Mouse (Mus musculus): ENCODE data around the gene Cdk19. TPM values are rescaled to one million over a fixed set of nuclear protein-coding genes. Genes with fewer than 3 reads are reported as not detected.
"Not testable (repeated sequence)": the region's sequence is repeated elsewhere in the genome, so short reads cannot be mapped to it uniquely, and the experiment has no call there.

Cdk19 gene
- polyA plus RNA-seq, 1 experiment: 2.8 TPM

- Histone ChIP-seq H3K27me3 (ENCODE audit: control insufficient read depth, insufficient read depth, low read length) (no peaks in the 10 kb centered on the region), H3K36me3 (ENCODE audit: control insufficient read depth, insufficient read depth, low read length) (no peaks in the 10 kb centered on the region), H3K4me1 (ENCODE audit: control insufficient read depth, insufficient read depth, insufficient read length, low read length) (no peaks in the 10 kb centered on the region; the same call in 1 of the 2 replicates), H3K27ac (ENCODE audit: insufficient read depth, low read depth, low read length) (no peak overlapping the region), H3K4me3 (ENCODE audit: low read depth, low read length) (no peak overlapping the region)
- TF ChIP-seq POLR2A (IDR thresholded peaks at IDR 0.05; ENCODE audit: low read depth, low read length) (no peak), CTCF (IDR thresholded peaks at IDR 0.05; ENCODE audit: extremely low read depth, insufficient read length, insufficient replicate concordance, low read depth, low read length) (no peak)
- WGBS: 66% methylated on average over 7 of the region's 7 CpGs
These were observed 77.6 kb downstream of the Cdk19 start for GRCm38 (mm10) chr10:40416944-40417343.

GRCm38 (mm10) chr10:40419841-40420240 is 80.5 kb downstream of the Cdk19 start:
- Histone ChIP-seq H3K4me1 (ENCODE audit: control insufficient read depth, insufficient read depth, insufficient read length, low read length) (no peaks in the 10 kb centered on the region; the same call in 1 of the 2 replicates), H3K27me3 (ENCODE audit: control insufficient read depth, insufficient read depth, low read length) (no peaks in the 10 kb centered on the region), H3K4me3 (ENCODE audit: low read depth, low read length) (no peak overlapping the region), H3K27ac (ENCODE audit: insufficient read depth, low read depth, low read length) (no peak overlapping the region), H3K36me3 (ENCODE audit: control insufficient read depth, insufficient read depth, low read length) (no peaks in the 10 kb centered on the region)
- no peak for TF ChIP-seq POLR2A (IDR thresholded peaks at IDR 0.05; ENCODE audit: low read depth, low read length)
- no peak for TF ChIP-seq CTCF (IDR thresholded peaks at IDR 0.05; ENCODE audit: extremely low read depth, insufficient read length, insufficient replicate concordance, low read depth, low read length)
- 64% methylated on average over 4 of the region's 4 CpGs for WGBS

GRCm38 (mm10) chr10:40420703-40421102 is 81.3 kb downstream of the Cdk19 start:
- H3K36me3 ChIP-seq (ENCODE audit: control insufficient read depth, insufficient read depth, low read length): no peaks in the 10 kb centered on the region
- H3K27me3 ChIP-seq (ENCODE audit: control insufficient read depth, insufficient read depth, low read length): no peaks in the 10 kb centered on the region
- no peak overlapping the region for H3K27ac ChIP-seq (ENCODE audit: insufficient read depth, low read depth, low read length)
- WGBS: 54% methylated on average over 2 of the region's 2 CpGs
- no peaks in the 10 kb centered on the region; the same call in 1 of the 2 replicates for H3K4me1 ChIP-seq (ENCODE audit: control insufficient read depth, insufficient read depth, insufficient read length, low read length)
- H3K4me3 ChIP-seq (ENCODE audit: low read depth, low read length): no peak overlapping the region
- TF ChIP-seq POLR2A (IDR thresholded peaks at IDR 0.05; ENCODE audit: low read depth, low read length): no peak
- TF ChIP-seq CTCF (IDR thresholded peaks at IDR 0.05; ENCODE audit: extremely low read depth, insufficient read length, insufficient replicate concordance, low read depth, low read length): no peak

GRCm38 (mm10) chr10:40421724-40422123 is 82.4 kb downstream of the Cdk19 start:
- no peak overlapping the region for H3K27ac ChIP-seq (ENCODE audit: insufficient read depth, low read depth, low read length)
- TF ChIP-seq POLR2A (IDR thresholded peaks at IDR 0.05; ENCODE audit: low read depth, low read length): no peak
- no peak for TF ChIP-seq CTCF (IDR thresholded peaks at IDR 0.05; ENCODE audit: extremely low read depth, insufficient read length, insufficient replicate concordance, low read depth, low read length)

GRCm38 (mm10) chr10:40422696-40423095 is 83.3 kb downstream of the Cdk19 start:
- no peaks in the 10 kb centered on the region; the same call in 1 of the 2 replicates for H3K4me1 ChIP-seq (ENCODE audit: control insufficient read depth, insufficient read depth, insufficient read length, low read length)
- no peak overlapping the region for H3K4me3 ChIP-seq (ENCODE audit: low read depth, low read length)
- 63% methylated on average over 4 of the region's 4 CpGs for WGBS
- H3K36me3 ChIP-seq (ENCODE audit: control insufficient read depth, insufficient read depth, low read length): no peaks in the 10 kb centered on the region
- TF ChIP-seq CTCF (IDR thresholded peaks at IDR 0.05; ENCODE audit: extremely low read depth, insufficient read length, insufficient replicate concordance, low read depth, low read length): no peak
- TF ChIP-seq POLR2A (IDR thresholded peaks at IDR 0.05; ENCODE audit: low read depth, low read length): no peak
- H3K27ac ChIP-seq (ENCODE audit: insufficient read depth, low read depth, low read length): no peak overlapping the region
- no peaks in the 10 kb centered on the region for H3K27me3 ChIP-seq (ENCODE audit: control insufficient read depth, insufficient read depth, low read length)

More at GRCm38 (mm10) chr10:40421724-40422123, 82.4 kb downstream of the Cdk19 start:
- Histone ChIP-seq H3K27me3 (ENCODE audit: control insufficient read depth, insufficient read depth, low read length) (no peaks in the 10 kb centered on the region), H3K4me3 (ENCODE audit: low read depth, low read length) (no peak overlapping the region), H3K36me3 (ENCODE audit: control insufficient read depth, insufficient read depth, low read length) (no peaks in the 10 kb centered on the region), H3K4me1 (ENCODE audit: control insufficient read depth, insufficient read depth, insufficient read length, low read length) (no peaks in the 10 kb centered on the region; the same call in 1 of the 2 replicates)
- 88% methylated on average over 2 of the region's 2 CpGs for whole genome bisulfite sequencing

GRCm38 (mm10) chr10:40424428-40424827 is 85.1 kb downstream of the Cdk19 start:
- WGBS: 90% methylated on average over 4 of the region's 4 CpGs
- H3K4me3 ChIP-seq (ENCODE audit: low read depth, low read length); H3K4me1 ChIP-seq (ENCODE audit: control insufficient read depth, insufficient read depth, insufficient read length, low read length); H3K36me3 ChIP-seq (ENCODE audit: control insufficient read depth, insufficient read depth, low read length); H3K27me3 ChIP-seq (ENCODE audit: control insufficient read depth, insufficient read depth, low read length); H3K27ac ChIP-seq (ENCODE audit: insufficient read depth, low read depth, low read length): not testable (repeated sequence)

- no peaks in the 10 kb centered on the region; the same call in 1 of the 2 replicates for H3K4me1 ChIP-seq (ENCODE audit: control insufficient read depth, insufficient read depth, insufficient read length, low read length)
- WGBS: 84% methylated on average over 18 of the region's 18 CpGs
- H3K4me3 ChIP-seq (ENCODE audit: low read depth, low read length): no peak overlapping the region
- no peak overlapping the region for H3K27ac ChIP-seq (ENCODE audit: insufficient read depth, low read depth, low read length)
- H3K36me3 ChIP-seq (ENCODE audit: control insufficient read depth, insufficient read depth, low read length): no peaks in the 10 kb centered on the region
- no peaks in the 10 kb centered on the region for H3K27me3 ChIP-seq (ENCODE audit: control insufficient read depth, insufficient read depth, low read length)
- TF ChIP-seq CTCF (IDR thresholded peaks at IDR 0.05; ENCODE audit: extremely low read depth, insufficient read length, insufficient replicate concordance, low read depth, low read length) (no peak), POLR2A (IDR thresholded peaks at IDR 0.05; ENCODE audit: low read depth, low read length) (no peak)
These were observed 86.1 kb downstream of the Cdk19 start for GRCm38 (mm10) chr10:40425243-40426095.
